Mouse (Mus musculus): ENCODE measurements around the gene Sult2a6.

DNA sequence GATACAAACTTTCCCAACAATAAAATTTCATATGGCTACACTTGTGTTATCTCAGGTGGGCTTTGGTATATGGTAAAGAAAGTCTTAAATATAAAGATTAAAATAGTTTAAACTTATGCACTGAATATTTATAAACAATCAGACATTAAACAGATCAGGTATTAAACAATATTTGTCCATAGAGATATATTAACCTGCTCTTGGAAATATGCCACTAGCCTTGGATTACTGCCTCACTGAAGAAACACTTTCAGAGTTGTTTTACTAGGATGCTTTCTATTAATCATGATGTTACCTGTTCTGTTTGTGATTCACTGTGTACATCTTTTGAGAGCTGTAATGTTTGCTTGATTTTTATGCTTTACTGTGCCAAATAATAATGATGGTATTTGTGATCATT lies 39.4 kb downstream of the Sult2a6 start:
- no peak for TF ChIP-seq CTCF (IDR thresholded peaks at IDR 0.05; ENCODE audit: extremely low read depth, insufficient read depth, low read length)
- no peak for TF ChIP-seq POLR2A (IDR thresholded peaks at IDR 0.05; ENCODE audit: extremely low read depth, insufficient read depth, low read length)

All from cortical plate, adult 2 months (tissue).